Mouse (Mus musculus) ES-CJ7 (cell line): Measurements from ENCODE around the gene Prkd2.

Experiments used
- DNase-seq: peaks from one replicate; pipeline ENCODE4 v3.0.0; 2011; ENCODE audit warnings: low read depth, low spot score

The Prkd2 gene

DNA sequence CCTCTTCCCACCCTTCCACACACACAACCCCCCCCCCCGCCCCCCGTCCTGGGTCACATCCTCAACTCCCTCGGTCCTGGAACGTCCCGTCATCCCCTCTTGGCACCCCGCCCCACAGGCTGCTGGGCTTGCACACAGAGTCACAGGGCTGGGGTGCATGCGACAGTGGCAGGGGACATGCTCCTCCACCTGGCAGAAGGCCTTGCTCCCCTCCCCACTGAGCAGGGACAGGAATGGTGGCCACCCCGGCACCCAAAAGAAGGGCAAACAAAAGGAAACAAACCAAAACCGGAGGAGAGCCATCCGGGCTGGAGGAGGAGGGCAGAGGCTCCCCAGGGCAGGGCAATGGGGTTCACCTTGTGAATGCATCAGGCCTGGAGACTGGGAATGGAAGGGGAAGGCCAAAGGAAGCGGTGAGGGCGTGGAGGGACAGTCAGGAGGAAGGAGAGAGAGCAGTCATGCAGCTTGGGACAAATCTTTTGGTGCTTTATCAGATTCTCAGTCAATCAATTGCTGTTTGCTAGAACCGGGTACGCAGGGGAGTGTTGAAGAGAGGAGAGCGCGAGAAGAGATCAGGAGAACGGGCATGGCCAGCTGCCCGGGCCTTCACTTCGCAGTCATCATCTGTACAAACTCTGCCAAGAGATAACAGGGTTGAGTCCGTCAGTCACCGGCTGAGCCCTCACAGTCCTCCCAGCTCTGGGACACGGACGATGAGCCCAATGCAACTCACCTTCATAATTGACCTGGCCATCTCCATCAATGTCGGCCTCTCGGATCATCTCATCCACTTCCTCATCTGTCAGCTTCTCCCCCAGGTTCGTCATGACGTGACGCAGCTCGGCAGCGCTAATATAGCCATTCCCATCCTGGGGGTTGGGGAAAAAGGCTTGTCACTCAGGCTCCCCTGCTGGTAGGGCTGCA lies 73.9 kb downstream of the Prkd2 start:
- no peak for DNase-seq

DNA sequence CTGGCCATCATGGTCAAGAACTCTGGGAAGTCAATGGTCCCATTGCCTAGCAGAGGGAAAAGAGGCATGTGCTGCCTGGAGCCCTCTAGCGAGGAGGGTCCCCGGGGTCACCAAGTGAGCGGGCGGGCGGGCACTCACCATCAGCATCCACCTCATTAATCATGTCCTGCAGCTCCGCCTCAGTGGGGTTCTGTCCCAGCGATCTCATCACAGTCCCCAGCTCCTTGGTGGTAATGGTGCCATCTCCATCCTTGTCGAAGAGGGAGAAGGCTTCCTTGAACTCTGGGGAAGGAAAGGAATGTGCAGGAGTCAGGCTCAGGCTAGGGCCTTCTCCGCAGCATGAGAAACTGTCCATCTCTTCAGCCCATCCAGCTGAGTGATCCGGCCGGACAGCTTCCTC lies 74.7 kb downstream of the Prkd2 start:
- DNase-seq = no peak

DNA sequence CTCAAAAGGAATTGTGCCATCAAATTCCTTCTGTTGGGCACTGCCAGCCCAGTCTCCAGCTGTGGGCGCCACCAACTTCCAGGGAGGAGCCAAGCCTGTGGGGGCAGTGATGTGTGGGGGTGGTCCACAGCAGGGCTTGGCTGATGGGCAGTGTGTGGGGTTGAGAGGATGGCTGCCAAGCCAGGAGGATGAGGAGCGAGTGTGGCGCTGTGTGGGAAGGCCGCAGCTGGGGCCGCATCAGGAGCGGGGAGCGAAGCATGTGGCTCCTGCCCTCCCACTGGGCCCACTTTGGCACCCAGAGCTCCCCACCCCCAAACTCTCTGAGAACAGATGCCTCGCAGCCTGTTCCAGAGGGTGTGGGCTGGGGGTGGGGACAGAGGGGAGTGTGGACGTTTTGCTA lies 75.3 kb downstream of the Prkd2 start:
- no peak for DNase-seq

DNA sequence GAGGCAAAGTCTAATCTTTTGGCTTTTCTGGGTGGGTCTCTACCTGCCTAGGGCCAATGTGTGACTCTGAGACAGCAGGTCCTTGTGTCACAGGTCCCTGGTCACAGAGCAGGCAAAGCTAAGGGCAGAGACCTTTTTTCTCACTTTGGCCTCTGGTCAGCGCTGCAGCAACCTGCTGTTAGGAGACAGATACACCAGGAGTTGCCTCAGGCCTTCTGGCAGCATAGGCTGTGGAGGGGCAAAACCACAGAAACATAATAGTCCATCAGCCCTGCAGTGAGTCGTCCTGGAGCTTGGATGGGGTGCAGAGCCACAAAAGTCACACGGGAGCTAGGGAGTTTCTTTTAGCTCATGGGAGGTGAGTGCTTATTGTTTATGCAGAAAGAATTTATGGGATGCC lies 76.0 kb downstream of the Prkd2 start:
- no peak for DNase-seq

DNA sequence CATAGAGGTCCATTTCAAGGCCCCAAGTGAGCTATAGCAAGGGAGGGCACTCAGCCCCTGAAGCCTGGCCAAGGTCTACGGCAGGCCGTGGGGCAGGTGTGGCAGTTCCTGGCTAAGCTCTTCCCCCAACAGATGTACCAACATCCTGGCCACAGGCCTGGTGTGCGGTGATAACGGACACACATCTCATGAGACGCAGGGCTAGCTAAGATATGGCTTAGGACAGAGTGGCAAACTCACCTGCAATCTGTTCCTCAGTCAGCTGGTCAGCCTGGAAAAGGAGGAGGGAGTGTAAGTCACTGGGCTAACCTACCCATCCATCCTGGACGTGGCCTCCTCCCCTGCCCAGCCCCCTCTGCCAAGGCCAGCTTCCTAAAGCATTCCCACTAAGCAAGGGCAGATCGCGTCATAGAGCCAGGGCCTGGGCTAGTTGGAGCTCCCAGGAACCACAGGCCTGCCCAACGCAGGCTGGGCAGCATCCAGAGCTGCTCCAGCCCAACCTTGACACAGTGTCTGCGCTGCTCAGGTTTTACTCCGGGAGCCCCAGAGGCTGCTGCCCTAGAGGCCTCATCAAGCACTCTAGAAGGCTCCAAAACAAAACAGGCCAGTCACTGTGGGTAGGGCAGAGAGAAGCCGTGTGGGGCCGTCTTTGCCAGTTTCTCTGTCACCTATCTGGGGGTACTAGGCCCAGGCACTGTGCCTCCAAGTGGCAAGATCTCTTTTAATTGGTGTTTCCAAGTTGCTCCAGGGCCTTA lies 76.9 kb downstream of the Prkd2 start:
- DNase-seq = no peak
